Mouse (Mus musculus): Measurements from ENCODE around the gene Synpo2. TPM values are rescaled to one million over a fixed set of nuclear protein-coding genes. Genes with fewer than 3 reads are reported as not detected.

The Synpo2 gene
- polyA plus RNA-seq, 1 experiment from 2014 or later: 2.9 TPM

DNA sequence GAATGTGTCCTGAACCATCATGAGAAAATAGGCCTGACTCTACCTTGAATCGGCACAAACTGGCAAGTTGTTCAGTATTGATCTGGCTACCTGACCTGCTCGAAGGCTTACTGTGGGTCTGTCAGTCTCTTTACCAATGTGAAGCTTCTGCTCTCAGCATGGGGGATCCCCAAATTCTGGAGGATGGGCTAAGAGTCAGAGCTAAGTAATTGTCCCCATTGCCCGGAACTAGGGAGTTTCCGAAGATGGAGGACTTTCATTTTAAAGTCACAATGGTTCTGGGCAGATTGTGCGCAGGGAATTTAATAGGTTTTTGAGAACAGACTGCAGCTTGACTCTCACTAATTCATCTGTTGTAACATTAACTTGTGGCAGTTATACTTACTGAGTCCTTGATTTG, 56.9 kb downstream of the Synpo2 start:
- Histone ChIP-seq H3K27ac (ENCODE audit: low read depth, low read length) (no peak overlapping the region), H3K36me3 (ENCODE audit: control insufficient read depth, insufficient read depth, low read length) (no peaks in the 10 kb centered on the region), H3K4me3 (ENCODE audit: low read depth, low read length) (no peak overlapping the region), H3K4me2 (replicated peaks; ENCODE audit: low read depth, low read length) (no peak overlapping the region), H3K9ac (ENCODE audit: low read depth, low read length) (no peak overlapping the region), H3K27me3 (ENCODE audit: control insufficient read depth, insufficient read depth, low read length) (no peaks in the 10 kb centered on the region), H3K9me3 (ENCODE audit: control insufficient read depth, low read length) (no peaks in the 10 kb centered on the region), H3K4me1 (replicated peaks; ENCODE audit: control insufficient read depth, insufficient read depth, low read length) (no peaks in the 10 kb centered on the region)
- ATAC-seq (ENCODE audit: low FRiP score) (no peak), DNase-seq (ENCODE audit: low spot score) (no peak)
- 88% methylated on average over 5 of the region's 5 CpGs for WGBS

DNA sequence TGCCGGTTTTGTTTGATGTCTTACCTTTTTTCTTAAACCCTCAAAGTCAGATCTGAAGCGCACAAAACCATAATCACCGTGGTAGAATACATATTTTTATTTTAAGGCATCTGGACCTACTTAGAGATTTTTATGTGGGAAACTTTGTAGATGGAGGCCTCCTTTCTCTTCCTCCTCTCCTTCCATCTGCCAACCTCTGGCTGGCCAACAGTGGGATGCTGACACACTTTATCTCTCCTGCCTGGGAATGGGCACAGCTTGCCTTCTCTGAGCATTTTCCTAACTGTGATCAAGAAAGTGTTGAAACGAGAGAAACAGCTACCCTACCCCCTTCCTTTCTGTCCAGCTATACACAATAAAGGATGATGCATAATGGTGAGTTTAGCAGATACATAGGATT, 57.5 kb downstream of the Synpo2 start:
- no peak overlapping the region for H3K27ac ChIP-seq (ENCODE audit: low read depth, low read length)
- H3K27me3 ChIP-seq (ENCODE audit: control insufficient read depth, insufficient read depth, low read length): no peaks in the 10 kb centered on the region
- H3K9ac ChIP-seq (ENCODE audit: low read depth, low read length): no peak overlapping the region
- no peak overlapping the region for H3K4me2 ChIP-seq (replicated peaks; ENCODE audit: low read depth, low read length)
- H3K4me1 ChIP-seq (replicated peaks; ENCODE audit: control insufficient read depth, insufficient read depth, low read length): no peaks in the 10 kb centered on the region
- H3K36me3 ChIP-seq (ENCODE audit: control insufficient read depth, insufficient read depth, low read length): no peaks in the 10 kb centered on the region
- no peaks in the 10 kb centered on the region for H3K9me3 ChIP-seq (ENCODE audit: control insufficient read depth, low read length)
- H3K4me3 ChIP-seq (ENCODE audit: low read depth, low read length): no peak overlapping the region
- no peak for ATAC-seq (ENCODE audit: low FRiP score)
- 81% methylated on average over 4 of the region's 4 CpGs for WGBS
- no peak for DNase-seq (ENCODE audit: low spot score)

GRCm38 (mm10) chr3:123176366-123177334, 59.3 kb downstream of the Synpo2 start:
- 81% methylated on average over 19 of the region's 19 CpGs for WGBS
- Histone ChIP-seq H3K9me3 (ENCODE audit: control insufficient read depth, low read length) (no peaks in the 10 kb centered on the region), H3K9ac (ENCODE audit: low read depth, low read length) (no peak overlapping the region), H3K36me3 (ENCODE audit: control insufficient read depth, insufficient read depth, low read length) (no peaks in the 10 kb centered on the region), H3K4me1 (replicated peaks; ENCODE audit: control insufficient read depth, insufficient read depth, low read length) (no peaks in the 10 kb centered on the region), H3K4me3 (ENCODE audit: low read depth, low read length) (no peak overlapping the region), H3K4me2 (replicated peaks; ENCODE audit: low read depth, low read length) (no peak overlapping the region), H3K27ac (ENCODE audit: low read depth, low read length) (no peak overlapping the region), H3K27me3 (ENCODE audit: control insufficient read depth, insufficient read depth, low read length) (no peaks in the 10 kb centered on the region)
- no peak for ATAC-seq (ENCODE audit: low FRiP score)
- DNase-seq (ENCODE audit: low spot score): no peak

DNA sequence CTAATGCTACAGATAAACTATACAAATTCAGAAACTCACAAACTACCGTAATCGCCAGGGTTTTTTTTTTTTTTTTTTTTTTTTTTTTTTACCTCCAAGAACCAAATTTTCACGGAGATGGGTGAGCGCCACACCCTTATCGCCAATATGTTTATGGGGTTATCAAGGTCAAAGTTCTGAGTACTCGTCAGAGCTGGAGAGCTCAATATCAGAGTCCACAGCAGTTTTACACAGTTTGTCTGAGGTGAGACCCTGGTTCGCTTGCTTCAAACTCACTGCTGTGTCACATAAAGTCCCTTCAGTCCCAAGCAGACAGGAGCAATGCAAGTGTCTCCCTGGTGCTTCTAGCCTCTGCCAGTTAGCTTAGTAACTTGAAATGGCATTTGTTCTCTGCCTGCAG, 60.8 kb downstream of the Synpo2 start:
- H3K9ac ChIP-seq (ENCODE audit: low read depth, low read length): no peak overlapping the region
- no peaks in the 10 kb centered on the region for H3K9me3 ChIP-seq (ENCODE audit: control insufficient read depth, low read length)
- 88% methylated on average over 7 of the region's 7 CpGs for WGBS
- no peak for ATAC-seq (ENCODE audit: low FRiP score)
- DNase-seq (ENCODE audit: low spot score): no peak
- H3K4me3 ChIP-seq (ENCODE audit: low read depth, low read length): no peak overlapping the region
- no peak overlapping the region for H3K4me2 ChIP-seq (replicated peaks; ENCODE audit: low read depth, low read length)
- H3K36me3 ChIP-seq (ENCODE audit: control insufficient read depth, insufficient read depth, low read length): no peaks in the 10 kb centered on the region
- H3K27ac ChIP-seq (ENCODE audit: low read depth, low read length): no peak overlapping the region
- H3K27me3 ChIP-seq (ENCODE audit: control insufficient read depth, insufficient read depth, low read length): no peaks in the 10 kb centered on the region
- no peaks in the 10 kb centered on the region for H3K4me1 ChIP-seq (replicated peaks; ENCODE audit: control insufficient read depth, insufficient read depth, low read length)

GRCm38 (mm10) chr3:123174379-123174697, 61.6 kb downstream of the Synpo2 start:
- DNase-seq (ENCODE audit: low spot score) (no peak), ATAC-seq (ENCODE audit: low FRiP score) (no peak)

GRCm38 (mm10) chr3:123173553-123174378, 62.2 kb downstream of the Synpo2 start:
- H3K36me3 ChIP-seq (ENCODE audit: control insufficient read depth, insufficient read depth, low read length): no peaks in the 10 kb centered on the region
- H3K27ac ChIP-seq (ENCODE audit: low read depth, low read length): no peak overlapping the region
- no peaks in the 10 kb centered on the region for H3K4me1 ChIP-seq (replicated peaks; ENCODE audit: control insufficient read depth, insufficient read depth, low read length)
- H3K27me3 ChIP-seq (ENCODE audit: control insufficient read depth, insufficient read depth, low read length): no peaks in the 10 kb centered on the region
- no peak overlapping the region for H3K4me3 ChIP-seq (ENCODE audit: low read depth, low read length)
- ATAC-seq (ENCODE audit: low FRiP score) (no peak), DNase-seq (ENCODE audit: low spot score) (no peak)
- 83% methylated on average over 21 of the region's 21 CpGs for WGBS
- H3K9ac ChIP-seq (ENCODE audit: low read depth, low read length): no peak overlapping the region
- H3K4me2 ChIP-seq (replicated peaks; ENCODE audit: low read depth, low read length): no peak overlapping the region
- H3K9me3 ChIP-seq (ENCODE audit: control insufficient read depth, low read length): no peaks in the 10 kb centered on the region

More at GRCm38 (mm10) chr3:123174379-123174697, 61.6 kb downstream of the Synpo2 start:
- Histone ChIP-seq H3K9ac (ENCODE audit: low read depth, low read length) (no peak overlapping the region), H3K27me3 (ENCODE audit: control insufficient read depth, insufficient read depth, low read length) (no peaks in the 10 kb centered on the region), H3K4me1 (replicated peaks; ENCODE audit: control insufficient read depth, insufficient read depth, low read length) (no peaks in the 10 kb centered on the region), H3K27ac (ENCODE audit: low read depth, low read length) (no peak overlapping the region), H3K4me3 (ENCODE audit: low read depth, low read length) (no peak overlapping the region), H3K36me3 (ENCODE audit: control insufficient read depth, insufficient read depth, low read length) (no peaks in the 10 kb centered on the region), H3K9me3 (ENCODE audit: control insufficient read depth, low read length) (no peaks in the 10 kb centered on the region), H3K4me2 (replicated peaks; ENCODE audit: low read depth, low read length) (no peak overlapping the region)
- WGBS: 87% methylated on average over 8 of the region's 8 CpGs

GRCm38 (mm10) chr3:123172151-123172550, 63.8 kb downstream of the Synpo2 start:
- Histone ChIP-seq H3K4me2 (replicated peaks; ENCODE audit: low read depth, low read length) (no peak overlapping the region), H3K36me3 (ENCODE audit: control insufficient read depth, insufficient read depth, low read length) (no peaks in the 10 kb centered on the region), H3K27me3 (ENCODE audit: control insufficient read depth, insufficient read depth, low read length) (no peaks in the 10 kb centered on the region), H3K9me3 (ENCODE audit: control insufficient read depth, low read length) (no peaks in the 10 kb centered on the region), H3K9ac (ENCODE audit: low read depth, low read length) (no peak overlapping the region), H3K4me1 (replicated peaks; ENCODE audit: control insufficient read depth, insufficient read depth, low read length) (no peaks in the 10 kb centered on the region), H3K27ac (ENCODE audit: low read depth, low read length) (no peak overlapping the region), H3K4me3 (ENCODE audit: low read depth, low read length) (no peak overlapping the region)
- ATAC-seq (ENCODE audit: low FRiP score): no peak
- WGBS: 71% methylated on average over 5 of the region's 5 CpGs
- DNase-seq (ENCODE audit: low spot score): no peak

GRCm38 (mm10) chr3:123169398-123169797, 66.6 kb downstream of the Synpo2 start:
- no peaks in the 10 kb centered on the region for H3K9me3 ChIP-seq (ENCODE audit: control insufficient read depth, low read length)
- 81% methylated on average over 4 of the region's 4 CpGs for WGBS
- ATAC-seq (ENCODE audit: low FRiP score): no peak

More at GRCm38 (mm10) chr3:123169398-123169797, 66.6 kb downstream of the Synpo2 start:
- Histone ChIP-seq H3K4me2 (replicated peaks; ENCODE audit: low read depth, low read length) (no peak overlapping the region), H3K36me3 (ENCODE audit: control insufficient read depth, insufficient read depth, low read length) (no peaks in the 10 kb centered on the region), H3K27ac (ENCODE audit: low read depth, low read length) (no peak overlapping the region), H3K9ac (ENCODE audit: low read depth, low read length) (no peak overlapping the region), H3K27me3 (ENCODE audit: control insufficient read depth, insufficient read depth, low read length) (no peaks in the 10 kb centered on the region), H3K4me3 (ENCODE audit: low read depth, low read length) (no peak overlapping the region), H3K4me1 (replicated peaks; ENCODE audit: control insufficient read depth, insufficient read depth, low read length) (no peaks in the 10 kb centered on the region)
- no peak for DNase-seq (ENCODE audit: low spot score)

Measured in hindbrain, embryonic 11.5 days (tissue).